Mouse (Mus musculus): ENCODE measurements around the gene Gm20481.
"Not testable (repeated sequence)": the region's sequence is repeated elsewhere in the genome, so short reads cannot be mapped to it uniquely, and the experiment has no call there.

The Gm20481 gene

DNA sequence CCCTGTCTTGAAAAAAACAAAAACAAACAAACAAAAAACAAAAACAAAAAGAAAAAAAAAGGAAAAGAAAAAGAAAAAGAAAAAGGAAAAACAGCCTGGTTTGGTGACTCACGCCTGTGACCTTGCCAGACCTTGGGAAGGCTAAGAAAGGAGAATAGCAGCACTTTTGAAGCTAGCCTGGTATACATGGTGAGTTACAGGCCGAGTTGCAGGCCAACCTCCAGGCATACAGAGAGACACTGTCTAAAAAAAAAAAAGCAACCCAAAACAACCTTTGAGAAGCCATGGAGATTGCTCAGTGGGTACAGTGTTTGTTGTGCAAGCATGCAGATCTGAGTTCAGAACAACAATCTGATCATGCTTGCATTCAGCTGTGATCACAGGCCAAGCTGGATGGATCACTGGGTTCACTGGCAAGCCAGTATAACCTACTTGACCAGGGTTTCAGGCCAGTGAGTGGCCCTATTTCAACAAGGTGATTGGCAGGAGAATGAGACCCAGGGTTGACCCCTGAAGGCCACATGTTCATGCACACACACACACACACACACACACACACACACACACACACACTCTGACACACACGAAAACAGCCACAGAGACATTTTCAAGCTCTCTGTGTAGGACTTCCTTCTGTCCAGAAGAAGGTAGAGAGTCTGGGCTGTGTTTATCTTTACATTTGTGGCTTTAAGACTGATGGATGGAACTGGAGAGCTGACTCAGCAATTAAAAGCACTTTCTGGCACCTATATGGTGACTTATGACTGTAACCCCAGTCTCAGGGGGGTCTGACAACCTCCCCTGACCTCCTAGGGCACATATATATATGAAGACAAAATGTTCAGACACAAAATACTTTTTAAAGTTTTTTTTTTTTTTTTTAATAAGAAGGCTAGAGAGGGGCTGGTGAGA is 6.1 kb downstream of the Gm20481 start:
- no peak for DNase-seq (ENCODE audit: low spot score in 2 of 2)

DNA sequence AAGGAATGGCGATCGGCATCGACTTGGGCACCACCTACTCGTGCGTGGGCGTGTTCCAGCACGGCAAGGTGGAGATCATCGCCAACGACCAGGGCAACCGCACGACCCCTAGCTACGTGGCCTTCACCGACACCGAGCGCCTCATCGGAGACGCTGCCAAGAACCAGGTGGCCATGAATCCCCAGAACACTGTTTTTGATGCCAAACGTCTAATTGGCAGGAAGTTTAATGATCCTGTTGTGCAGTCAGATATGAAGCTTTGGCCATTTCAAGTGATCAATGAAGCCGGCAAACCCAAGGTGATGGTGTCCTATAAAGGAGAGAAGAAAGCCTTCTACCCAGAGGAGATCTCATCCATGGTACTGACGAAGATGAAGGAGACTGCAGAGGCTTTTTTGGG is 7.3 kb downstream of the Gm20481 start:
- no peak for DNase-seq (ENCODE audit: low spot score in 2 of 2)

GRCm38 (mm10) chr17:34978239-34978638 is 8.5 kb downstream of the Gm20481 start:
- no peak for DNase-seq (ENCODE audit: low spot score in 2 of 2)

- no peak for DNase-seq (ENCODE audit: low spot score in 2 of 2)
These were observed 9.9 kb downstream of the Gm20481 start for GRCm38 (mm10) chr17:34979631-34980030.

GRCm38 (mm10) chr17:34980655-34981054 is 10.9 kb downstream of the Gm20481 start:
- peak in 1 of 2 experiments; percentile 57 for DNase-seq (ENCODE audit: low spot score in 2 of 2)

GRCm38 (mm10) chr17:34981690-34982180 is 12.0 kb downstream of the Gm20481 start, which contains the start of gene Lsm2:
TSS of gene Lsm2 (plus strand) at chr17:34981862.
- DNase-seq (ENCODE audit: low spot score in 2 of 2) = peak; percentile 95 to 96

GRCm38 (mm10) chr17:34982328-34982727 is 12.6 kb downstream of the Gm20481 start:
- DNase-seq (ENCODE audit: low spot score in 2 of 2) = no peak

GRCm38 (mm10) chr17:34984218-34984617 is 14.5 kb downstream of the Gm20481 start:
- DNase-seq (ENCODE audit: low spot score in 2 of 2) = no peak

DNA sequence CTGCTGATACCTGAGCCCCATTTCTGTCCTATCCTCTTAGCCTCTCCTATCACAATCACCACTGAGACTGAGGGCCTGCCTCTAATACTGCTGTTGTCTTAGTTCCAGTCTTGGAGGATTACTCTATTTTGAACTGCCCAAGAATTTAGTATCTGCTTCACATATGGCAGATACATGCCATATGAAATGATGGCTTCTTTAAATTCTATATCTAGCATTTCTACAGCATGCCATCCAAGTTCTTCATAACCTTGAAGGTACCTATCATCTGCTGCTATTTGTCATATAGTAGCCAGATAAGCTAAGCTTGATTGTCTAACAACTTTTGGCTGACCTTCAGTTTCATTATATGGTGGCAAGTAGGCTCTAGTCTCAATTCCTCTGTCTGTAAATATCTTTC is 25.0 kb downstream of the Gm20481 start:
- no peak for DNase-seq (ENCODE audit: low spot score in 2 of 2)

GRCm38 (mm10) chr17:34995192-34995591 is 25.5 kb downstream of the Gm20481 start:
- DNase-seq (ENCODE audit: low spot score in 2 of 2) = not testable (repeated sequence)

GRCm38 (mm10) chr17:34995927-34996326 is 26.2 kb downstream of the Gm20481 start:
- DNase-seq (ENCODE audit: low spot score in 2 of 2) = not testable (repeated sequence)

DNA sequence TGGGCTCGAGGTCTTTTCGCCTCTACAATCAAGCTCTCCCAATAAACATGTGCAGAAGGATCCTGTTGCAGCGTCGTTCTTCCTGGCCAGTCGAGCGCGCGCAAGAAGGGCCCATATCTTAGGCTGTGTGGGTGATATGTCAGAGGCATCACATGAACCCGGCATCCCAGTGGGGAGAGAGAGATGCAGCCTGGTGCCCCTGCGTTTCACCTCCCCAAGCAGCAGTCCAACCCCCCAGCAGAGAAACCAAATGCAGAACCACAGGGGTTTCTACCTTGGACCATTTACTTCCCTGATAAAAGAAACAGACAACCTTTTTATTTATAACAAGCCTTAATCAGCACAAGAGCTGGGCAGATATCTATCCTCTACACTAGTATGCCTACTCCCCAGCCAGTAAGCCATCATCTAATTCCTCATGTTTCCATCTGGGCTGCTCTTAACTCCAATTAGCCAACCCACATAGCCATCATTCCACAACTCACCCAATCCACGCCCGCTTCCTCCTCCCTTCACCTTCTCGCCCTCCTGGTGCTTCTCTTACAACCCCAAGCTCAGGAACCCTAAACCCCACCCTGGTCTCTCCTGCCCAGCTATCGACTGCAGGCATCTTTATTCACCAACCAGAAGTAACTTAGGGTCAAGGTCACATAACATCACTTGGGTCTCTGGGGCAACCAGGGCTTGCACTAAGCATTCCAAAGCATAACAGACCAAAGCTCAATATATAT is 26.9 kb downstream of the Gm20481 start:
- no peak for DNase-seq (ENCODE audit: low spot score in 2 of 2)

DNA sequence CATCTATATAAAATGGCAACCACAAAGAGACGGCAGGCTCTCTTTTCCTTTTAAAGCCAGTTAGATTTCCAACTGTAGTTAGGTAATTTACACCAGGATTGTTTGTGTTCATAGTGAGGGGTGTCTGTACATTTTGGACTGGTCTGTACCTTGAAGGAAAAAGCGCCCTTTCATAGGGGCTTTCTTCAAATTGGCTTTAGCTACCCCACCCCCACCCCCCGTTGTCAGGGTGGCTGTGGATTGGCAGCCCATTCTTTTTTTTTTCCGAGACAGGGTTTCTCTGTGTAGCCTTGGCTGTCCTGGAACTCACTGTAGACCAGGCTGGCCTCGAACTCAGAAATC is 27.4 kb downstream of the Gm20481 start:
- DNase-seq (ENCODE audit: low spot score in 2 of 2) = no peak

DNA sequence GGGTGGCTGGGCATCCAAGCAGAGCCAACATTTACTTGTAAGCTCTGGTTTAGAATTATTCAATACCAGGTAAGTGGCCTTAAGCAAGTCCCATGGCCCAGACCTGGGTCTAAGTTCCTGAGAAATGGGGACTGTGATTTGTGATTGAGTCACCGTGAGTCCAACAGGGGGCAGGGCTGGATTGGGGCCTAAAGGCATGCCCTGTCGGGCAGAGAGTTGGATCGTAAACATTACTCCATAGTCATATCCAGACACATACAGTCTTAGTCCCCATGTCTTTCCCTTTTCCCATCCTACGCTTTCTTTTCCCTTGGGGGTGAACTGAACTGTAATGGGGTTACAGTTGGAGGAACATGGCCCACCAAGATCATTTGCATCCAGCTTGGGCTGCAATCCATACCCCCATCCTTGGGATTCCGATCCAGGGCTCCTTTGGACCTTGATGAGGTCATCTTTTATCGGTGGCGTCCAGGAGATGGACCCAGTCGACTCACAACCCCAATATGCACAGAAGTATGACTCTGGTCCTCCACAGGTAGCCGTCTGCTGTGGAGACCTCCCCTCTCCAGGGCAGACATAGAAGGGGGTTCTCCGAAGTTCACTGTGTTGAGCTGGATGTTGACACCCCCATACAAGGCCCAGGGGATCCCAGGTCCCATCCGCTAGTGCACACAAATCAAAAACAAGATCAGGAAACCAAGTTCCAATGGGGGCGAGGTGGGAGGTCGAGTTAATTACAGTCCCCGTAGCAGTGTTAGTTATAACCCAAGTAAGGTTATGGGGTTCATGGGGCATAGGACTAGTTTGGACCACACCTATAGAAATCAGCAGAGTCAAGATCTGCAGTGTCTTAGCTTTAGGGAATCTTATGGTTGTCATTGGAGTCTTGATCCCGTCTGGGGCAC is 29.1 kb downstream of the Gm20481 start:
- DNase-seq (ENCODE audit: low spot score in 2 of 2) = no peak

DNA sequence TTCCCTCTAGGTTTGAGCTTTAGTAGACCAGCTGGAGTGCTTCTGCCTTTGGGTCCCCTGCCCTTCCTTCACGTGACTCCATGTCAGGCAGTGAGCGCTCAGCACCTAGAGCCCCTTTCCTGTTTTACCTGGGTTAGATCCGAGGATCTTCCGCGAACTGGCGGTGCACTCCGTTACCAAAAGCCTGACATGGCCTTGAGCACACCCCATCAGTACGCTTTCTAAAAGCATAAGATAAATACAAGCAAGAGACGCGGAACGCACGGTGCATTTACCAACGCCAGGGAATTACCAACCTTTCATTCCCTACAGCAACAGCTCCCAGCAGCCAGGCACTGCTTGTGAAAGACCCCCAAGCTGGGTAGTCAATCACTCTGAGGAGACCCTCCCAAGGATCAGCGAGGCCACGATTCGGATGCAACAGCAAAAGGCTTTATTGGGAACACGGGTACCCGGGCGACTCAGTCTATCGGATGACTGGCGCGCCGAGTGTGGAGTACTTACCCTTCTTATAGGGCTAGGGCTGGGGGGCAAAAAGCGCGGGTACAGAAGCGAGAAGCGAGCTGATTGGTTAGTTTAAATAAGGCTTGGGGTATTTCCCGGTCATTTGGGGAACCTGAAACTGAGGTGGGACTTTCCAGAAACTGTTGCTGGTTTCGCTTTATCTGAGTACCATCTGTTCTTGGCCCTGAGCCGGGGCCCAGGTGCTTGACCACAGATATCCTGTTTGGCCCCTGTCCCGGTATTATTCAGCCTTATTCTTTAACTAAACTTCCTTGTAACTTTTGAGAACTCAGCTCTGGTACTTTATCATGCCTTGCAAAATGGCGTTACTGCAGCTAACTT is 30.4 kb downstream of the Gm20481 start:
- DNase-seq (ENCODE audit: low spot score in 2 of 2) = not testable (repeated sequence)

DNA sequence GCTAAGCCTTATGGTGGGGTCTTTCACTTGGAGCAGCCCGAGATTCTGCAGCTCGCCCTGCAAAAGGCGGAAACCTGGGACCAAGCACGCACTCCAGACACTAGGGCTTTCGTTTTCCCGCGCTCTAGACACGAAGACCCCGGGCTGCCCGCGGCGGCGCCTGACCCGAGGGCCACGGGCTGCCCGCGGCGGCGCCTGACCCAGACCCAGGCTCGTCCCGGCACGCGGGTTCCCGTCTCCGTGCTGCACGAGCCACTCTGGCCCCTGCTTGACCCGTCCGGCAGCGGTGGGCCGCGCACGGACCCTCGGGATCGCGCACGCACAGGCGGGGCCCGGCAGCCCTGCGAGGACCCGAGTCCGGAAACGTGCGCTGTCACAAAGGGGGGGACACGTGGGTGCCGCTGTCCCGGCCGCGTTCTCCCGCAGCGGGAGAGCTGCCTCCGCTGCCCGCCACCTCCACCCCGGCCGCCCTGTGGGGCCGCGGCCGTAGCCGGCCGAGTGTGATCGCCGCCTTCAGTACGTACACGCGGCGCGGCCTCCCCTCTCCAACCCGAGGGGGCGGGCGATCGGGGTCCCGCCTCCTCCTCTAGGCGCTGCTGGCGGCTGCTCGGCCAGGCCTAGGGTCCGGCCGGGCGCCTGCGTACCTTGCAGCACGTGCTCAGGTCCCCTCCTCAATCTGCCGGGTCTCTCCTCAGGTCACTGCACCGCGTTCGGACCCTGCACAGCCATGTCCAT is 31.2 kb downstream of the Gm20481 start, which contains the start of gene Vars:
Gene Vars, plus strand, starts transcription at position 271 of the 735 bp plus-strand sequence.
- peak; percentile 77 to 81 for DNase-seq (ENCODE audit: low spot score in 2 of 2)

DNA sequence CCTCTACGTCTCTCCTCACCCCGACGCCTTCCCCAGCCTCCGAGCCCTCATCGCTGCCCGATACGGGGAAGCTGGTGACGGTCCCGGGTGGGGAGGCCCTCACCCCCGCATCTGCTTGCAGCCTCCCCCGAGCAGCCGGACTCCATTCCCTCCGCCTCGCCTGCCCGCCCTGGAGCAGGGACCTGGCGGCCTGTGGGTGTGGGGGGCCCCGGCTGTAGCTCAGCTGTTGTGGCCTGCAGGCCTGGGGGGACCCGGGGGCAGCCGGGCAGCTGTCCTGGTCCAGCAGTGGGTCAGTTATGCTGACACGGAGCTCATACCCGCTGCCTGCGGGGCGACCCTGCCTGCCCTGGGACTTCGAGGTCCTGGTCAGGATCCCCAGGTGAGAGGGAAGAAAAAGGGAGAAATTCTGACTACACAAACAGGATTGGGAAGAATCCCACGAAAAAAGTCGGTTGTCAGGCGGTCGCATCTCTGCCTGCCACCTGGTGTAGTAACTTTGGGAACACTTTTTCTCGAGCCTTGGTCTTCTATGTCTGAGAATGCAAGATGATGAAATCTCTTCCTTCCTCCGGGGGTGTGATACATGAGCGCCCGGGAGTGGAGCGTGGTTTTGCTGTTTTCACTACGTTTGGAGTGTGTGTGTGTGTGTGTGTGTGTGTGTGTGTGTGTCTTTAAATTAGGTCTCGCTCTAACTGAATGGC is 31.9 kb downstream of the Gm20481 start:
- DNase-seq (ENCODE audit: low spot score in 2 of 2) = peak; percentile 15 to 40

DNA sequence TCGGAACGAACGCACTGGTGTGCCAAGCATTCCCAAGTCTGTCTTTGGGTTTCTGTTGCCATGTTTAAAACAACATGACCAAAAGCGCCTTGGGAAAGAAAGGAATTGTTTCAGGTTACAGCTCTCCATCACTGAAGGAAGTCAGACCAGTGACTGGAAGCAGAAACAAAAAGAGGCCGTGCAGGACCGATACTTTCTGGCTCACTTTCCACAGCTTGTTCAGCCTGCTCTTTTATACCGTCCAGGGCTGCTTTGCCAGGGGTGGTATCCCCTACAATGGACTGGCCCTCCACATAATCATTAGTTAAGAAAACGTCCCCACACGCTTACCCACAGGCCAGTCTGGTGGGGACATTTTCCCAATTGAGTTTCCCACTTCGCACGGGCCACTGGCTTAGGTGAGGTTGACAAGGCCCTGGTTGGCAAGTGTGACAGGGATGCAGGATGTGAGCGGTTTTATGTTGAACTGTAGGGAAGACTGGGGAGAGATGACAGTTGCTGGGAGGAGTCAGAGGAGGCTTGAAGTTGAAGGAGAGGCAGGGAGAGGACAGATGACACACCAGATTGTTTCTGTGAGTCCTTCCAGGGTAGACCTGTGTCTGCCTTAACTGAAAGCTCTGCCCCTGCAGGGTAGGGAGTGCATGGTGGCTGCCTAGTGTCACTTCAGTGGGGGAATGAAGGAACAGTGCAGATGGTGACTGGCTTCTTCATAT is 32.6 kb downstream of the Gm20481 start:
- DNase-seq (ENCODE audit: low spot score in 2 of 2) = no peak

Measured in frontal cortex, postnatal 36 days (tissue).